Mouse (Mus musculus) liver, embryonic 14.5 days (tissue): Measurements from ENCODE around the gene Smg1.

Experiments used
- CTCF ChIP-seq: IDR thresholded peaks from 2 replicates; pipeline ENCODE4 v1.5.1; 2016; ENCODE audit warnings: antibody characterized with exemption, low read depth, control low read depth
- EP300 ChIP-seq: IDR thresholded peaks from 2 replicates; pipeline ENCODE4 v1.6.1; 2016; ENCODE audit warnings: antibody characterized with exemption, low read depth

DNA sequence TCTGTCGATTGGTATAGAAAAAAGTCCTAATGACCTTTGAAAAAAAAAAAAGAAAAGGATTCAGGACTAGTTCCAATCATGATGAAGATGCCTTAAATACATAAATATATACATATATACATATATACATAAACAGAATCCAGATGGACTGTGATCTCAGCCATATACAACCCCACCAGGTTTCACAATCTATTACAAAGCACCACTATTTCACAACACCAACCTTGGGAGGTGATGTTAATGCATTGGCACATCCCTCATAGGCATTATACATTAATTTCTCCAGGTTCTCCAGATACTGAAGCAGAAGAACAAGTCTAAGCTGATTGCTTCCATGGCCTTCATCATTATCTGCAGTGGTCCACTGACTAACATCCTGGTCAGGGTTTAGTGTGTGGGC lies 58.9 kb downstream of the Smg1 start:
- TF ChIP-seq CTCF (no peak), EP300 (no peak)
